Mouse (Mus musculus) brain, embryonic 14.5 days (tissue): ENCODE measurements at regions not wholly inside any gene's neighbourhood (a gene's known extent, or its start where the extent isn't known, plus 50 kb on each side); places are given as distances from the start of the nearest gene placed in this dataset.

Source experiments
- DNase-seq: peaks from one replicate; pipeline ENCODE4 v3.0.0-alpha.2; 2011; ENCODE audit warnings: low read depth
- CTCF ChIP-seq: fragments of 200-500 bp; IDR thresholded peaks from 2 replicates; pipeline ENCODE4 v1.5.1; 2012; ENCODE audit warnings: inconsistent platforms, mild to moderate bottlenecking, moderate library complexity, borderline replicate concordance; ENCODE audit not compliant: insufficient read depth, insufficient read length; ENCODE audit errors: extremely low read depth
- POLR2A ChIP-seq: fragments of 200-500 bp; IDR thresholded peaks from 2 replicates; pipeline ENCODE4 v1.6.1; 2012; ENCODE audit warnings: mild to moderate bottlenecking, inconsistent platforms, borderline replicate concordance; ENCODE audit not compliant: poor library complexity, insufficient read depth, insufficient read length, severe bottlenecking; ENCODE audit errors: extremely low read depth

- DNase-seq, result no peak
- TF ChIP-seq POLR2A (no peak), CTCF (no peak)
These were observed 97.1 kb downstream of the Gm4791 start for GRCm38 (mm10) chr9:47095656-47096055.

- DNase-seq, result no peak
- TF ChIP-seq CTCF, result no peak
- no peak for TF ChIP-seq POLR2A
These were observed 104.8 kb downstream of the Gm4791 start for GRCm38 (mm10) chr9:47103316-47103715.

- TF ChIP-seq CTCF, result no peak
- no peak for TF ChIP-seq POLR2A
- peak; percentile 80 for DNase-seq
These were observed 105.4 kb downstream of the Gm4791 start for GRCm38 (mm10) chr9:47103966-47104365.

DNA sequence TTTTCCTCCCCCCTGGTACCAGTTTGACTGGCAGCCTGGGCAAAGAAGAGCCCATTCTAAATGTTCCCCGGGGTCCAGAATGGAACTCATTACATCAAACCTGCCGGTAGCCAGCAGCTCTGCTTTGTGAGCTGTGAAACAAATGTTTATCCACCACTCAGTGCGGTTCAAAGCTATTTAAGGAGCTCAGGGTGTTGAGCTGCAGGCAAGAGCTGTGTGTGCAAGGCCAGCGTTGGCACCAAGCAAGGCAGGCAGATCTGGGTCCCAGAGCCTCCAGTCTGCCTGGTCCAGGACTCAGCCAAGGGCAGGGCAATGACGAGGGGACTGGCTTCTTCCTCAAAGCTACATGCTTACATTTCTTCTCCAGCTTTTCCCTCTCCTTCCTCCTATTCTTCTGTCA, 109.6 kb downstream of the Gm4791 start:
- TF ChIP-seq POLR2A, result no peak
- TF ChIP-seq CTCF, result no peak
- DNase-seq, result peak; percentile 55

DNA sequence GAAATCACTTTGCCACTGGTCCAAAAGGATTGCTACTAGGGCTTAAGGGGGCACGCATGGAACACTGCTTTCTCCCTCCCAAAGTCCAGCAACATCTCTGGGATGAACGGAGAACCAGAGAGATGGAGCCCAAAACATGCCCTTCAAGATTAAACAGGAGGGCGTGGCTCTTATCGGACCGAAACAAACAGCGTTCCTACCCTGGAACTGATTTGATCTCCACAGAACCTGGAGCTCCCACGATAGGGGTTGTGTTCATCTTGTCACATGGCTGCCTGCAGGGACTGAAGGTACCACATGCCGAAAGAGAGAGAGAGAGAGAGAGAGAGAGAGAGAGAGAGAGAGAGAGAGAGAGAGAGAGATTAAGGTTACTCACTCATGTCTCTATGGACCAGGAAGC, 120.7 kb downstream of the Gm4791 start:
- no peak for DNase-seq
- TF ChIP-seq CTCF (no peak), POLR2A (no peak)

- TF ChIP-seq CTCF (no peak), POLR2A (no peak)
- DNase-seq, result peak; percentile 63
These were observed 124.6 kb downstream of the Gm4791 start for GRCm38 (mm10) chr9:47123113-47123512.

GRCm38 (mm10) chr9:47125517-47125916, 127.0 kb downstream of the Gm4791 start:
- no peak for DNase-seq

GRCm38 (mm10) chr9:47126236-47126635, 127.7 kb downstream of the Gm4791 start:
- TF ChIP-seq CTCF (peak; percentile 20; the same call in 1 of the 2 replicates), POLR2A (no peak)
- DNase-seq, result no peak

More at GRCm38 (mm10) chr9:47125517-47125916, 127.0 kb downstream of the Gm4791 start:
- no peak for TF ChIP-seq POLR2A

DNA sequence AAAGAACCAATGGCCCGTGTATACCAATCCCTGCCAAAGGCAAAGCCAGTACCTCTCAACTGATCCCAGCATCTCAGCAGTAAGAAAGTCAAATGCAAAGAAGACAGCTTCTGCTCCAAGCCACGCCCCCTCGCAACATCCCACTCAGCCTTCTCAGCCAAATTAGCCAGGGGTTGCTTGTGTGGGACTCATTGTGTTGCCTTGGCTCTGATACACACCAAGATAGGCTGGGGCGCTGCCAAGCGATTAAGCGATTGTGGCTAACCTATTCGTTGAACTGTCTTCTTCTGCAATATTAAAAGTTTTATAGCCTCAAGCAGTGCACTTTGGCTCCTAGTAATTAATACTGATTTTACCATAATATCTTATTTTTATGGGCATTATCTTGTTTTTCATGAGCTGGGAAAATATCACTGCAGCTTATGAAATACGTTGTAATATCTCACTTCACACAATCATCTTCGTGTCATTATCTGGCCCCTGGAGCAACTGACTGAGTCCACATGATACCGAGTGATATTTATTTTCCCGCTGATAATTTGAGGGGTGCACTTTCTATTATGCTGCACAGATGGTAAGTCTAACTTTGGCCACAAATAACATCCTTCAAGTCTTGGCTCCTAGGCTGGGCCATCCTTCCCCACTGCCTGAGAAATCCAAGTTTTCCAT, 129.3 kb downstream of the Gm4791 start:
- TF ChIP-seq POLR2A, result no peak
- no peak for TF ChIP-seq CTCF
- peak; percentile 67 for DNase-seq

DNA sequence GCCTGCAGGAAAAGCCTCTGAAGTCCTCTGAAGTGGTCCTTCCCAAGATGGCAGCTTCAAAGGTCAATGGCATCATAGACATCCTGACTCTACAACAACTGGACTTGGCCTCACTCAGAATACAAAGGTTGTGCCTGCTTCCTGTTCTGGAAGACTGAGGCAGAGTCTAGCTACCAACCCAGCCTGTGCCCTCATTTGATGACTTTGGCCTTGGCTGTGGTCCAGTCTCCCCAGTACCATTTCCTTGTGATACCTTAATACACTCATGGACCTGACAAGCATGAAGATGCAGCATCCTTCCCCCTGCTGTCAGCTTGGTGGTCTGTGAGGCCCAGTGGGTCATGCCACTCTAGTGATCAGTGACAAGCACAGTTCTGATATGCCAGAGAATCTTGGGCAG, 130.6 kb downstream of the Gm4791 start:
- no peak for DNase-seq
- TF ChIP-seq POLR2A, result no peak
- TF ChIP-seq CTCF, result no peak

- TF ChIP-seq POLR2A, result no peak
- no peak for TF ChIP-seq CTCF
- no peak for DNase-seq
These were observed 134.9 kb downstream of the Gm4791 start for GRCm38 (mm10) chr9:47133454-47133853.

DNA sequence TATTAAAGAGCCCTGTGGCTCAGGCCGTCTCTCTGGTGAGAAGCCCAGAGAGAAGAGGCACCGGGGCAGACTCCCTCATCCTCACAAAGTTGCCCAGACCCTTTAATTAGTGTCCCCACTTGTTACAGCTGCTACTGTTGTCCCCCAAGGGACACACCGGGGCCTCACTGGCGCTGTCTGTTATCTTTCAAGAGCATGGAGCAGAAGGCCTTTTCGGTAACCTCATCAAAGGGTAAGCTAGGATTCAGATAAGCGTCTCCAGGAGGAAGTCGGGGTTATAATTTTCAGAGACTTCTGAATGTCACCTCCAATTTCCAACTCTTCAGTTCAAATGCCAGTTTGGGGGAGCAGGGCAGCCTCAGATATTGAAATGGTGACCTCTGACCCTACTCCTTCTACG, 135.3 kb downstream of the Gm4791 start:
- no peak for DNase-seq
- TF ChIP-seq POLR2A (no peak), CTCF (no peak)
